Mouse (Mus musculus) right cerebral cortex, postnatal 36 days (tissue): ENCODE data around the gene Gpr68.
A peak's percentile ranks its signal among the peaks of the same experiment; 100 is the strongest.

ENCODE experiments used
- DNase-seq, 2 experiments: peaks; one replicate each; pipeline ENCODE4 v3.0.0; 2022; ENCODE audit warnings: low spot score in 2 of 2, mixed read lengths in 1 of 2

Gpr68 gene

DNA sequence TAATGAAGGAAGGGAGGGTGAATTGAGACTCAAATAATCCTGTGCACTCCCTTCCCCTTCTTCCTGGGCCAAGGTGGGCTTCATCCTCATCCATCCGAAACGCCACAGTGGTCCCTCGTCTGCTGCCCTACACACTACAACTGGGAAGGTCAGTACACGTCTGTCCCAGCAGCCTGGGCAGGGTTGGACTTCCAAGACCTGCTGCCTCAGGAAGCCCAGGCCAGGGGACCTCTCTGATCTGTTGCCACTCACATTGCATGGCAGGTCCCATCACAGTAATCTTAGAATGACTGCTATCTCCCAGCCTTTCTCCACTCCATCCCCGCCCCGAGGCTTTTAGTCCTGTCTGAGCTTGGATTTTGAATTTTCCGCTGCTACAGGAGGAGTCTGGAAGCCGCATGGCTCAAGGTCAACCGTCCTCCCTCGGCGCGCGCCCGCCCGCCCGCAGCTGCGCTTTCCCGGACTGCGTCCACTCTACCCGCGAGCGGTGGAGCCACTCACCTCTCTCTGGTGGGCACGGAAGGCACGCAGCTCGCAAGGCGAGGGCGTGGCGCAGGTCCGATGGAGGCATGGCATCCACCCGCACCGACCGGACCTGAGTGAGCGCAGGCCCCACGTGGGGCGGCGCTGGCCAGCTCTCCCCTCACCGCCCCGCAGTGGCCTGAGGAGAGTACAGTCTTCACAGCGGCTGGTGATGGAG lies at the start of gene Gpr68:
TSS of gene Gpr68 (minus strand) at position 601 of the 700 bp plus-strand sequence.
- DNase-seq: no peak

- DNase-seq: no peak
Observed at GRCm38 (mm10) chr12:100957257-100957656, 49.3 kb upstream of the Gpr68 start.

DNA sequence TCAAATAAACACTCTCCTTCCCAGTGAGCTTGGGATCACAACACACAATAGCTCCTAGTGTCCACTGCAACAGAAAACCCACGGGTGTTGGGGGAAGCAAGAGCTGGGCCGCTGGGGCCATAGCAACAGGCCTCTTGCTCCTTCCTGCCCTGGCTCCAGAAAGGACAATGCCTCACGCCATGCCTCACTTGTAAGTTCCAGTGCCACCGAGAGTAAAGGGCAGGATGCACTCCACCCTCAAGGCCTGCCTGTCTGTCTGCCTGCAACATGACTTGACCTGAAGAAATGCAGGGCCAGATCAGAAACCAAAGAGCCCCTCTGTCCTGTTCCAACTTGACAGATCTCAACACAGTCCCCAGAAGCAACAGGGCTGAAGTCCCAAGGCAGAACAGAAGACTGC lies 48.8 kb upstream of the Gpr68 start:
- no peak for DNase-seq

DNA sequence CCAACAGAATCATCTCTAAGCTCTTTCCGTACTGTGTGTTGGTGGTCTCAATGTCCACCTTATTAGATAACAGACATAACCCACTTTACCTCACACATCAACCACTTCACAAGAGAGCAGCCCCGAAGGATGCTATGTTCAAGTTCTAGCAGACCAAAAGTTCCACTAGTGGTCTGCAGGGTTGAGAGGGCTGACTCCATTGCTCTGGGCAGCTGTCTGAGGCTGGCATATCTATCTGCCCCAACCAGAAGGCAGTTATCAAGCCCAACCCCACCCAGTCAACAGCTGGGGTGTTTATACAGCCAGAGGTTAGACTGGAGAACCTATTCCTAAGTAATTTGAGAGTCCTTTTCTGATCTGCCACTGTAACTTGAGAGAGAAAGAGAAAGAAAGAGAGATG lies 48.0 kb upstream of the Gpr68 start:
- no peak for DNase-seq

- DNase-seq: no peak
Observed at GRCm38 (mm10) chr12:100953926-100954325, 45.9 kb upstream of the Gpr68 start.

- peak; percentile 55 to 66 for DNase-seq
Observed at GRCm38 (mm10) chr12:100952193-100952931, 44.4 kb upstream of the Gpr68 start.

DNA sequence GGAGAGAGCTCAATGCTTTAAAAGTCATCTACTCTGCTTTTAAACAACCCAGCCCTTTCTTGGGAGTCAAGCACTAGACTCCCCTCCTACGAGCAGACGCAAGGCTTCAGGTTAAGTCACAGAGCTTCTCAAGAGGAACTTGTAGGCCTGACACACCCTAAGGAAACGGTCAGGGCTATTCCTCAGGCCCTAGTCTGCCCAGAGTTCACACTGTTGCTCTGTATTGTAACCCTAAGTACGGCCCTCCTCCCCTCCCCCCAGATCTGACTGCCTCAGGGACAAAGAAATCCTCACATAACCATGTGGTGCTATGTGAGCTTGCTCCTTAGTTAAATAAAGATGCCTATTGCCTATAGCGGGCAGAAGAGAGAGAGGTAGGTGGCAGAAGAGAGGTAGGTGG lies 41.1 kb upstream of the Gpr68 start:
- no peak for DNase-seq

GRCm38 (mm10) chr12:100948021-100948420 lies 40.0 kb upstream of the Gpr68 start:
- no peak for DNase-seq

GRCm38 (mm10) chr12:100945948-100946347 lies 38.0 kb upstream of the Gpr68 start:
- no peak for DNase-seq

DNA sequence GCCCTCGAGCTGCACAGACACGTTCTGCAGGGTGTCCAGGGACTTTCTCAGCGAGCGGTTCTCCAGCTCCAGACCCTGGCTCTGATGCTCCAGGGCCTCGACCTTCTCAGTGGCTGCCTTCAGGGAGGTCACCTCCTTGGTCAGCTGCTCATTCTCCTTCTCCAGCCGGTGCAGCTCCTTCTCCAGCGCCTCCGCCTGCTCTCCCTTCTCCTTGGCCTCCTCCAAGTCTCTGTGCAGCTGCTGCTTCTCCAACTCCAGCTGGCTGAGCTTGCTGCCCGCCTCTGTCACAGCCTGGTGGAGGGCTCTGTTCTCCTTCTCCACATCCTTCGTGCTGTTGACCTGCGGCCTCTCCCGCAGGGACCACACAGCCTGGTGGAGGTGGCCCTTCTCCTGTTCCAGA lies 37.5 kb upstream of the Gpr68 start:
- DNase-seq: no peak

DNA sequence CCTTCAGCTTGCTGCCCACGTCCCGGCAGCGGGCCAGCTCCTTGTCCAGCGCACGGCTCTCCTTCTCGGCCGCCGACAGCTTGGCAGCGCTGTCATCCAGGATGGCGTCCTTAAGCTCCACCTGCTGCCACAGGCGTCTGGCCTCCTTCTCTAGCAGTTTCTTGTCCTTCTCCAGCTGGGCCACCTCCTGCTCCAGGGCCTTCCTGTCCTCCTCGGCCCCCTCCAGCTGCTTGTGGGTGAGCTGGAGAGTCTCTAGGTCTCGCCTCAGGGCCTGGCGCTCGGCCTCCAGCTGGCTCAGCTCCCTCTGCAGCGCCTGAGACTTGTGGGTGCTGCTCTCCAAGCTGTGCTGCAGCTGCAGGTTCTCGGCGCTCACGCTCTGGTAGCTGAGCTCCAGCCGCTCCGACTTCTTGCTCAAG lies 36.9 kb upstream of the Gpr68 start:
- DNase-seq: no peak

DNA sequence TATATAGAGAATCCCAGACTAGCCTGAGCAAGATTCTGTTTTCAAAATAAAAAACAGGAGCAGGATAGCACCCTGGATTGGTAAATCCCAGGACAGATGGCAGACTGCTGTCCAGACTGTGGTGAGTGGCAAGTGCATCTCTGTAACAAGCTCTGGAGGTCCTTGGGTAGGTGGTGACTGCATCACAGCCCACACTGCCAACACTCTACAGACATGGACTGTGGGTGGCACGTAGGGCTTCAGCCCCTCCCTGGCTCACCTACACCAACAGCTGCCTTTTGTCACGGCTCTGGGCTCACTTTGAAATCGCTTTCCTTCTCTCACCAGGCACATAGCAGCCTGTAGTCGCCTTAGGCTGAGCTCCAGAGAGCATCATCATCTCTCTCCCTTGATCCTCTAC lies 35.1 kb upstream of the Gpr68 start:
- DNase-seq: no peak

DNA sequence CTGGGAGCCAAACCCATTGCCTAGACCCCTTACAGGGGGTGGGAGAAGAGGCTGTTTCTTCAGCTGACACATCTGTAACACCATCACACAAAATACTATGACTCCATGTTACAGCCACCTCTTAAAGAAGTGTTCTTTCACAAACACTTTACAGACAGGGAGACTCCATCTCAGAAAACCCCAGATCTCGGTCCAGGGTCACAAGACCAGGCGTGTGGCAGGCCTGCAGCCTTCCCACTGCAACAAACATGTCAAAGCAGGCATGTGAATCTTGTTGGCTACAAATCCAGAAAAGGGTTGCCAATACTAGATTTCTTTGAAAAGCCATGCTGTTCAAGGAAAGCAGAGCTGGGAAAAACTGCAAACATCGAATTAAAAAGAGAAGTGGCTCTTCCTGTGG lies 33.4 kb upstream of the Gpr68 start:
- DNase-seq: no peak

- DNase-seq: no peak
Observed at GRCm38 (mm10) chr12:100937441-100938360, 29.7 kb upstream of the Gpr68 start.

- DNase-seq: no peak
Observed at GRCm38 (mm10) chr12:100936737-100937136, 28.7 kb upstream of the Gpr68 start.

DNA sequence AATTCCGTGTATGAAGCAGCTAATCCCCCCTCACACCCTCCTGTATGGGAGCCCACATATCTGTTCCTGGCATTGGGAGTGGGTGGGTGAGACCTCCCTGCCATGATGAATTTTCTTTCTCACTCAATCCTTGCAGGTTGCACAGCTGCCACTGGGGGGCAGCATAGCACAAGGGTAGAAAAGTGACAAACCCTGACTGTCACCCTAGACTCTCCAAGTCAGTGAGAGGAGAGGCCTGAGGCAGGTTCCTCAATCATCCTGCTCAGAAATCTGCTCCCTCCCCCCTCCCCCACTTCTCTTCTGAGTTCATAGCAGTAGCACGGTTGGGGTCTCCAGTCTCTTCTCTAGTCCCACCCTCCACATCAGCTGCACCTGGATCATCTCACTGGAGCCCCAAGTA lies 28.1 kb upstream of the Gpr68 start:
- DNase-seq: peak; percentile 45 to 49

GRCm38 (mm10) chr12:100934796-100935195 lies 26.8 kb upstream of the Gpr68 start:
- DNase-seq: no peak

DNA sequence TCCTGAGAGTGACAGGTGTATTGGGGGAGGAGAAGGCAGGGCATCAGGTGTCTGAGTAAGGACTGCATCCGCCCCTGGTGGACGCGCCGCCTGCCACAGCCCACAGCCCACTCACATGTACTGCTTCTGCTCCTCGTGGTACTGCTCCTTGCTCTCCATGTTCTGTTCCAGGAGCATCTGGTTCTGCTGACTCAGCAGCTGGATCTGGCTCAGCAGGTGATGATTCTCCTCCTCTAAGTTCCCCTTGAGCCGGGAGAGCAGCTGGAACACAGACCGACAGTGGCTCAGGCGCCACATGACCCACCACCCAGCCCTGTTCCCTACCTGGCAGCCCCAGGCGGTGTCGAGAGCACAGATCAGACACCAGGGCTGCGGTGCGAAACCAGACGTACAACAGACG lies 23.7 kb upstream of the Gpr68 start:
- DNase-seq: no peak

DNA sequence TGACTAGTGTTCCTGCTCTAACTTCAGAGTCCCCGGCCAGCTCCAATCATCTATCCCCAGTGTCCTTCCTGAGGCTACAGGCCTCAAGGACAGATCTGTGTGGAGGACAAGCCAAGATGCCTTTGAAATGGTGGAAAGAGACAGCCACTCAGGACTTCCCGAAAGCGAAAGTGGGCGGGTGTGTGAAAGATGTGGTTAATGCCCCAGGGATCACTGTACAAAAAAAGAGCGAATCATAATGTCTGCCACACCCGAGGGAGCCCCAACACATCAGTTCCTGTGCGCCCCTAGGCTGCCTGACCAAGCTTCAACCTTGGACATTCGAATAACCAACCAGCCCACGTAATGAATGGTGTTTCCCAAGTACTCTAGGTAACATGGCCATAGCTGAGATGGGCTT lies 20.3 kb upstream of the Gpr68 start:
- DNase-seq: no peak

- DNase-seq: peak in 1 of 2 experiments; percentile 31
Observed at GRCm38 (mm10) chr12:100925644-100926619, 17.9 kb upstream of the Gpr68 start.
